Mouse (Mus musculus) small intestine, adult 2 months (tissue): Measurements from ENCODE around the gene Ppcs.

Source experiments
- CTCF ChIP-seq: fragments of 200-500 bp; IDR thresholded peaks from 2 replicates; pipeline ENCODE4 v1.5.1; 2012; ENCODE audit warnings: low read depth, mild to moderate bottlenecking, control low read depth, inconsistent platforms, low read length, moderate library complexity, mixed read lengths; ENCODE audit not compliant: insufficient replicate concordance, insufficient read length; ENCODE audit errors: extremely low read depth
- POLR2A ChIP-seq: fragments of 200-500 bp; IDR thresholded peaks from 2 replicates; pipeline ENCODE4 v1.6.1; 2012; ENCODE audit warnings: low read depth, mild to moderate bottlenecking, control low read depth, inconsistent platforms, low read length, moderate library complexity

- TF ChIP-seq CTCF (no peak), POLR2A (no peak)
These were observed 30.9 kb upstream of the Ppcs start for GRCm38 (mm10) chr4:119453128-119453527.
